ENCODE assay signal across 8 mouse cellular contexts in genomic region chr9:58455798-58456197, GRCm38 (mm10). TPM values are rescaled to one million over a fixed set of nuclear protein-coding genes. Genes with fewer than 3 reads are reported as not detected.
DNase-seq lines count a peak whose midpoint lies in the region; ATAC-seq lines count a peak whose summit lies in the region.
"Had no signal": no experiment of that assay in that cellular context is flagged by ENCODE, and none has a peak within 500 bp of the region (broad histone marks: within the 10 kb centered on the region; RNA-seq: fewer than 3 reads in every experiment).

No protein-coding gene starts in this region.

- no peak for ATAC-seq in neural tube, embryonic 11.5 days (ENCODE audit: insufficient read depth, low FRiP score, low TSS enrichment)
- peak; percentile 41; the same call in 1 of the 2 replicates for ATAC-seq in forebrain, embryonic 15.5 days (replicated peaks)

- no peak overlapping the region for H3K4me3 ChIP-seq in neural tube, embryonic 11.5 days (ENCODE audit: low read depth, low read length)
- H3K4me3 ChIP-seq in forebrain, embryonic 15.5 days, result no peak overlapping the region
- H3K4me3 ChIP-seq: megakaryocyte, embryonic 14.5 days had no signal

- peak; percentile 33 for DNase-seq in neural tube, embryonic 11.5 days (ENCODE audit: low spot score)
- no peak for DNase-seq in neural tube, embryonic 10.5 days (ENCODE audit: extremely low spot score, low spot score)
- DNase-seq in kidney, postnatal 4 days, result peak; percentile 43 to 62
- peak; percentile 63 for DNase-seq in right cerebral cortex, postnatal 14 days
- DNase-seq in ovary, adult 18-20 months (ENCODE audit: low spot score), result no peak
- no peak for DNase-seq in retina, embryonic 14.5 days (ENCODE audit: low spot score)

- H3K4me2 ChIP-seq in neural tube, embryonic 11.5 days (ENCODE audit: low read depth), result no peak overlapping the region
- H3K4me2 ChIP-seq in forebrain, embryonic 15.5 days (replicated peaks), result no peak overlapping the region

- no peaks in the 10 kb centered on the region for H3K27me3 ChIP-seq in neural tube, embryonic 11.5 days (ENCODE audit: control insufficient read depth, insufficient read depth, low read length)
- H3K27me3 ChIP-seq in forebrain, embryonic 15.5 days, result no peaks in the 10 kb centered on the region

- H3K9me3 ChIP-seq in neural tube, embryonic 11.5 days (ENCODE audit: control insufficient read depth, low read length), result no peaks in the 10 kb centered on the region
- H3K9me3 ChIP-seq in forebrain, embryonic 15.5 days, result no peaks in the 10 kb centered on the region

- H3K27ac ChIP-seq in neural tube, embryonic 11.5 days (ENCODE audit: low read depth, low read length), result no peak overlapping the region
- peak overlapping the region; percentile 58 for H3K27ac ChIP-seq in forebrain, embryonic 15.5 days (replicated peaks)

- WGBS in neural tube, embryonic 11.5 days, result 7% methylated on average over 13 of the region's 13 CpGs
- 1% methylated on average over 13 of the region's 13 CpGs for WGBS in forebrain, embryonic 15.5 days

- no peaks in the 10 kb centered on the region for H3K4me1 ChIP-seq in neural tube, embryonic 11.5 days (ENCODE audit: control insufficient read depth, insufficient read depth, low read length)
- H3K4me1 ChIP-seq in forebrain, embryonic 15.5 days, result peaks cover 44% of the 10 kb centered on the region

- no peaks in the 10 kb centered on the region for H3K36me3 ChIP-seq in neural tube, embryonic 11.5 days (ENCODE audit: control insufficient read depth, insufficient read depth, low read length)
- H3K36me3 ChIP-seq in forebrain, embryonic 15.5 days, result no peaks in the 10 kb centered on the region

- no peak overlapping the region for H3K9ac ChIP-seq in neural tube, embryonic 11.5 days (ENCODE audit: low read length)
- H3K9ac ChIP-seq in forebrain, embryonic 15.5 days (replicated peaks), result no peak overlapping the region

RNA-seq across cellular contexts. Expression of gene Insyn1, which starts 32.6 kb away (rescaled TPM):
- 2.6 and 3.5 TPM in 2 replicates for polyA plus RNA-seq in neural tube, embryonic 11.5 days (2014; fragmentation: Nextera tagmentation; extraction: Ambion mirVana)
- 6.7 and 7.7 TPM in 2 replicates for polyA plus RNA-seq in forebrain, embryonic 15.5 days (2015; fragmentation: Nextera tagmentation; extraction: Ambion mirVana)

Comparison
In these comparisons a context has a peak if more than half of its experiments do, and no peak if none do; other contexts are left out.
1. DNase-seq: peak in neural tube, embryonic 11.5 days (single experiment), kidney, postnatal 4 days (2 of 2) and right cerebral cortex, postnatal 14 days (single experiment); none in neural tube, embryonic 10.5 days (single experiment), ovary, adult 18-20 months (single experiment) and retina, embryonic 14.5 days (single experiment).